Mouse (Mus musculus): ENCODE measurements at regions not wholly inside any gene's neighbourhood (a gene's known extent, or its start where the extent isn't known, plus 50 kb on each side); places are given as distances from the start of the nearest gene placed in this dataset.

DNA sequence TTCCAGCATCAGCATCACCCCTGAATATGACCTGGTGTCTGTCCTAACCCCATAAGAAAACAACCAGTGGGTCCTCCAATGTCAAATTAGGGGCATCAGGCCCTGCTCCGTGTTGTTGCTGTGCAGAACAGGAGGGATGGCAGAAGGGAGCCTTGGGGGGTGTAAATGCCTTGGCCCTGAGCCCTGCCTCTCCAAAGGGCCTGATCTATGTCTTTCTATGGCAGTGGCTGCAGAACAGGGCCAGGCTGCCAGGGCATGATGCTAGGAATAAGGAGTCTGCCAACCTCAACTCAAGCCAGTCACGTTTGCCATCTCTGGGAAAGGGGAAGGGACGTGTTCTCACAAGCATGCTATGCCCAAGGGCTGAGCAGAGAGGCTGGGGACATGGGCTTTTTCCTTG lies 172.9 kb downstream of the Kcna5 start:
- no peak for ATAC-seq (ENCODE audit: low TSS enrichment)

DNA sequence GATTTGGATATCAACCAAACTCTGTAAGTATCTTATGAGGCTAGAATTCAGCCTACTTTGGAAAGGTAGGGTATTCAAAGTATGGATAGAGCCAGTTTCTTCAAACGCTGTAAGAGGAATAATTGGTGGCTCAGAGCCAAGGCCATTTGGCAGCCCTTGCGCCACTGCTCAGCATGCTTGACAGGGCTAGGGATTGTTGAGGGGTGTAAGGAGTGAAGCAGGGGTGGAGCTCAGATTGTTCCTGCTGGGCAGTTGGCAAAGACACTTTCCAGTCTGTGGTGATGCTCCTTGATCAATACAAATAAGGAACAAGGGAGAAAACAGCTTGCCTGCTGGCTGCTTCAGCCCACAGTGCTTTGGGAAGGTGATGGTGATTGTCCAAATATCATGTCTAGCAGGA lies 181.9 kb downstream of the Kcna5 start:
- no peak for ATAC-seq (ENCODE audit: low TSS enrichment)

DNA sequence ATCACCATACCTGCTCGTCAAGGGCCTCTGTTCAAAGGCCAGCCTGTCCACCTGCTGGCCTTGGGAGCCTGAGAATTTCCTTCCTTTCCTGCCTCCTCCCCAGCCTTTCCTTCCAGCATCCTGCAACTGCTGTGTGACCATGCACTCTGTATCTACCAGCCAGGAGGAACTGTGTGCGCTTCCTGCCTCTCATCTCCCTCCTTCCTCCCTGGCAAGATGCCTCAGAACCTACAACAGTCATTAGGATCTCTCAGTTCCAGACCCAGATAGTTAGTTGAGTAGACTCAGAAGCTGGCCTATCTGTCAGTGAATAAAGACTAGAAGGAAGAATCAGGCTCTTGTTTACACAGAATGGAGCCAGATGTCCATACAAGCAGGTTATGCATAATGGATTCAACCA lies 183.8 kb upstream of the Ntf3 start:
- ATAC-seq (ENCODE audit: low TSS enrichment): no peak

DNA sequence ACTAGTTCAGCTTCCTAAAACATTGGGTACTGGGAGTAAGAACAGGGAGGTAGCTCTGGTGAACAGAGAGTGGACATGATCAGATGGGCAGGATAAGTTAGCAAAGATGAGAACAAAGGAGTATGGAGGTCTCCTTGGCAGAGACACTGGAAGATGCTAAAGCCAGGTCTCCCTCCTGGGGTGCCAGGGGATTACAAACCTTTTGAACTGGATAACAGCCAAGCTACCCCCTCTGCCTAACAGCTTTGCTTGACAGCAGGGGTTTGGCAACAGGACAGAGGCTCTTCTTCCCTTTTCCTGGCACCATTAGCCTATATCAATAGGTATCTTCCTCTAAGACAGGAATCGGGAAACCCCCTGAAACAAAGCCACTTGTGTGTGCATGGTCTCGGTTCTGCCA lies 183.2 kb upstream of the Ntf3 start:
- no peak for ATAC-seq (ENCODE audit: low TSS enrichment)

DNA sequence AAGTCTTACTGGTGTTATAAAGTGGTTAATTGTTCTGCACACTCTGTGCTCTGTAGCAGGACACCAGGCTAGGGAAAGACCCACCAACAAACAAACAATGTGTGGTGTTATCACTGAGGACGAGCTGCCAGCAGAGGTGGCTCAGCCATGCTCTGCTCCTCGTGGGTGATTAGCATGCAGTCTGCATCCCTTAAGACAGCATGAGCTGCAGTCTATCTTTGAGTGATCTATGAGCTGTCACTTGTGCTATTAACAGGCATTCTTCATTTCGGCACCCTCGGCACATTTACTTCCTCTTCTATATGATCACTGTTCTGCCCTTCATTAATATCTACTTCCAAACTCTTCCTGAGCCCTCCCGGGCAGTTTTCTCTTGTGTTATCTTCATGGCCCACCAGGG lies 178.5 kb upstream of the Ntf3 start:
- ATAC-seq (ENCODE audit: low TSS enrichment): no peak

DNA sequence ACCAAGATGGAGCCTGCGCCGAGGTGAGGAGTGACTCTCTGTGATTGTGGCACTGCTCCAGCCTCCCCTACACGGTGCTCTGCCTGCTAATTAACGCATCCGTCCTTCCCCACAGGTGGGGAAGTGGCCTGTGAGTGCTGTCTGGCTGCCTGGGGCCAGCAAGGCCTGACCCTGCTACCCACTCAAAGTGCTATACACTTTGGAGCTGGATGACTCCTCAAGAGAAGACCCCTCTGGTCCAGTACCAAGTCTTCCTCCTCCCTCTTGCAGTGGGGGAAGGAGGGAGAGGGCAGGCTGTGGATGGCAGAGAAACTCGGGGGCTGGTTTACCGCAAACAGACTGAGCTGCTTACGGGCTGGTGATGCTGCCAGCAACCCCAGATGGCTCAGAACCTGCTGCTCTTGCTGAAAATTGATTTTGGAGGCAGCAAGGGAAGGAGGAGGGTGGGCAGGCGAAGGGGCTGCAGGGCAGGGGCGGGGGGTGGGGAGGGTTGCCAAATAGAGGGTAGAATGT lies 173.4 kb upstream of the Ntf3 start:
- peak; percentile 59 for ATAC-seq (ENCODE audit: low TSS enrichment)

DNA sequence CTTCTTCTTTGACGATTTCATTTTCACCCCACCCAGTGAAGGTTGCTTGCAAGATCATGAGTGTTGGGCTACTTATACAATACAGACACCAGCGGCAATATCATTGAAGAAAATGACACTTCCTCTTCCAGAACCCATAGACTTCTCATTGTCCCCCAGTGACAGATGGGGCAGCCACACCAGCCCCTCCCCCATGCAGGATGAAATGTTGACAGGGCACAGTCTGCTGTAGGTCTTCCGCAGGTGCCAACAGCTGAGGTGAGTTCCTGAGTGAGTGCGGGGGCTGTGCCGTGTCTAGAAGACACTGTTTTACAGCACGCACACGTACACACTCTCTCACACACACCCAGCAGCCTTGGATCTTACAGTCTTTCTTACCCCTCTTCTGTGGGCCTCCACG lies 171.0 kb upstream of the Ntf3 start:
- ATAC-seq (ENCODE audit: low TSS enrichment): no peak

DNA sequence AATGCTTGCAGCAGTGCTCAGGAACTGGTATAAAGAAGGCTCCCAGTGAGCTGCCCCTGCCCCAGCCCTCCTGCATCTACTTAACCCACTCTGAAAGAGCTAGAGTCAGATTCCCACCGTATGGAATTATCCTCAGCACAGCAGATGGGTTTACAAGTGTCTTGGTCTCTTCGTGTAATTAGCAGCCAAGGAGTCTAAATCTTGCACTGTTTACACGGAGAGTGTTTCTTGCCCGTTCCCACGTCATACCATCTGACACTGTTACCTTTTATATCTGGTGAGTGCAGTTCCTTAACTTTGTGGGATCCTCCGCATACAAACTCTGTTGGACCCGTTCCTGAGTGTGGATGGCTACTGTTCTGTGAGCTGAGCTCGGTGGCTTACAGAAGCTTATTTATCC lies 167.5 kb upstream of the Ntf3 start:
- peak; percentile 97 for ATAC-seq (ENCODE audit: low TSS enrichment)

DNA sequence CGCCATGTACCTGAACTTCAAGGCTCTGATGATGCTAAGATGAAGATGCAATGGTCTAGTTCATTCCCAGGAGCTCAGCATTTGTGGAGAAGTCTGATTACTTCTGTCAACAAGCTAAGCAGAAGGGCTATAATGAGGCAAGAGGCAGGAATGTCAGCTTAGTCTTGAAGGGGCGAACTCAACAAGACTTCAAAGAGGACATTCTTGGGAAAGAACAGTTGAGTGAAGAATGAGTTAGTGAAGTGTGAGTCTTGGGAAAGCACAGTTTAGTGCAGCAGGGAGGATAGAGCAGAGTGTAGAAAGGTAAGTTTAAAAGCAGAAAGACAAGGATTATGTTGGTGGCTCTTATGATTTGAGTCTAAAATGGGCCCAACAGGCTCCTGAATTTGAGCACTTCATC lies 160.5 kb upstream of the Ntf3 start:
- no peak for ATAC-seq (ENCODE audit: low TSS enrichment)

DNA sequence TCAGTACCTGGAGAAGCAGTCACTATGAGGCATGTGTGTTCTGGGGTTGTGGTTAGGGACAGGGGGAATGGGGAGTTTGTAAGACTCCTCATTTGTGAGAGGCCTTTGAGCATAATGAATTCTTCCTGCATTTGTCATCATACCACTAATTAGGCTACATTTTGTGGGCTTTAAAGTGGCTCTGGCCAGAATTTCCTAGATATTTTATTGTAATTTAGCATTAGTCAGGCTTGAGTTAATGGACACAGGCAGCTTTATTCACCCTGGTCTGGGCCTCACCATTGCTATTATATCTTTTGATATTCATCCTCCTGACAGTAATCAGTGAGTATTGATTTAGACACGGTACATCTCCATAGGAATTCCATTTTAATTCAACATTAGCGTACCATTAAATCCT lies 151.8 kb upstream of the Ntf3 start:
- ATAC-seq (ENCODE audit: low TSS enrichment): no peak

DNA sequence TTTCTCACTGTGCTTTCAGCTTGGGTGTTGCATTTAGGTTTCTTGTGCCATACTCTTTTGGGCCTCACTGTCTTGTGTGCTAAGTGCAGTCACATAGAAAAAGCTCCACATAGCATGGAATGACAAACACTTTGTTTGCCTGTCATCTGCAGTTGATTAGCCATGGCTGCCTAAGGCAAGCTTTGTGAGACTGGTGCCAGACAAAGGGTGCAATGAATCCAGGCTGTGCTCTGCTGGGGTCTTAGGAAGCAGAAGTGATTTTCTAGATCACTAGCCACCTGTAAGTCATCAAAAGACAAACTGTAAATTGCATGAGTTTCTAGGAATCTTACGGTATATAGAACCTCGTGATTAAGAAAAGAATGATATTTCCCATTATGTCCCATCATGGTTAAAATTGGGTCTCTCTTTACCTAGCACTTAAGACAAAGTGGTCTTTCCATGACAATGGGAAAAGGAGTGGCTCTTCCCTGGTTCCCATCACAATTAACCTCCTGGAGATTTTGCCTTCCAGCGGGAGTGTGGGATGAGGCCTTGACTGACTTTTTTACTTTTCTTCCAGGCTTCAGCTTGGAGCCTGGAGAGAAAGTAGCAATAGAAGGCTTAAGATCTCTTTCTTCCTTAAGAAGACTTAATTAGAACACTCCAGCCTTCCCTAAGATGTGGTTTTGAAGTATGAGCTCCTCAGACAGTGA lies 144.2 kb upstream of the Ntf3 start:
- no peak for ATAC-seq (ENCODE audit: low TSS enrichment)

DNA sequence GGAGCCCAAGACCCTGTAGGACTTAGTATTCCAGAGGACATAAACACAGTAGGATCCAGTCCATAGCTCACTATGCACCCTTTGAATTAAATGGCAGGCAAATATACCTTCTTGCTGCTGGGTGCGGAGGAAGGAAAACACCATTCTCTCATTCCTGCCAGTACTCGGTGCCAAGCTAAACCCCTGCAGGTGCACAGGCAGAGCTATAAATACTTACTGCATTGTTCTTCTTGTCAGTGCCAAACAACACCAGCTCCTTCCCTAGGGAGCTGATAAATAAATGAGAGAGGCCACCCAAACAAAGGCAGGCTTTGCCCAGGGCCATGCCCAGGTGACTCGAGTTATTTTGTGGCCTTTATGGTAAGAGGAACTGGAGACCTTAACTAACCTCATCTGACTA lies 136.4 kb upstream of the Ntf3 start:
- ATAC-seq (ENCODE audit: low TSS enrichment): no peak

DNA sequence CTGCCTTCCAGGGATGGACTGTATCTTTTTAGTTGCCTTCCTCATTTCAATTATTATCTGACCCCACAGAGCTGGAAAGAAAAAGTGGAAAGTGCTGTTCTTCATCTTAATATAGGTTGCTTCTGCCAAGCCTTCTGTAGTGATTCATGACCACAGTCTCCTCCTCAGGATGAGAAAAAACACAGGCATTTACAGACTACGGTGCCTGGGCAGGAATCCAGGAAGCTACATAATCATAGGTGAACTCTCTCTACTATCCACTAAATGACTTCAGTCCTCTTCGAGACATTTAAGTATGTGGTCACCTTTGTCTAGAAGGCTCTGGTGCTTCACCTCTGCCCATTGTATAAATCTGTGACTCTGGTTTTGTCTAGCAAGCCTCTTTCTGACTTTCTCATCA lies 124.9 kb upstream of the Ntf3 start:
- ATAC-seq (ENCODE audit: low TSS enrichment): no peak

DNA sequence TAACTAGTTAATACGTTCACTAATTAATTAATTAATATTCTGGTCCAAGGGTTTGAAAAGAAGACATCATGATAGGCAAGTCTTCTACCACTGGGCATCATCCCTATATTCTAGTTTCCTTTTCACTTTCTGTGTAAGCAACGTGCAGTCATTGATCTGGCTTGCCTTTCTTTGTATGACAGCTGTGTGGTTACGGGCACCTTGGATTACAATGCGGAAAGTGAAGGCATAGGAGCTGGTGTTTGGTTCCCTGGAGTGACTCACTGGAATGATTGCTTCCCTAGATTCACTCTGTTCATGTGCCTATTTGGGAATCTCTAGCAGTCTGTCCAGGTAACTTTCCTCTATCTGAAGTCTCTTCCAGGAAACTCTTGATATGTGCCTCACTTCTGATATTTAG lies 120.5 kb upstream of the Ntf3 start:
- no peak for ATAC-seq (ENCODE audit: low TSS enrichment)

DNA sequence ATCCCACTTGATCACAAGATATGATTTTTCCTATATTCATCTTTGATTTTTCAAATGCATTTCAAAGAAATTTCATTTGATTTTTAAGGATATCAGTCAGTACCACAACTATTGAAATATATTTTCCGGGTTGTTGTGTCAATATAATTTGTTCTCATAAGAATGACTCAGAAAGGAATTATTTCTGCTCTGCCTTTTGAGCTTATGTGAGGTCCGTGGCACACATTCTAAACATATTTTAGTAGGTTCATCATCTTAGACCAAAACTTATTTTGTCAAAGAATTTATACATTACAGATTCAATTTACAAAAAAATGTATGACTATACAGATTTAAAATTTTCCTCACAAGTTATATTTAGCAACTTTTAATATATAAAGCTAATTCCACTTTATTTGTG lies 119.5 kb upstream of the Ntf3 start:
- no peak for ATAC-seq (ENCODE audit: low TSS enrichment)

DNA sequence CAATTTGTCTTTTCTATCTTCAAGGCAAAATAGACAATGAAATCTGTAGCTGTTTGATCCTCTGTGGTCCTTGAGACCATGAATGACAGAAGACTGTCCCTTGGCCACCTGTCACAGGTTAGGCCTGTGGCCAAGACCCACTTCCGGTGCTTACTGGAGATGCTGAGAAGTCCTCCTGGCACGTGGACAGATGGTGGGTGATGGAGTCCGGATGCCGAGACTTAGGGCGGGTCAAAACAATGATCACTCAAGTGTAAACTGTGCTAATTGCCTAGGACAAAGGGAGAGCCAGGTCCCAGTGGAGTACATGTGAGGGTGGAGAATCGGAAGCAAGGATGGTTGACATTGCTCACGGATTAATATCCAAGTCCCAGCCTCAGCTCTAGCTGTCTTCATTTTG lies 117.7 kb upstream of the Ntf3 start:
- no peak for ATAC-seq (ENCODE audit: low TSS enrichment)

DNA sequence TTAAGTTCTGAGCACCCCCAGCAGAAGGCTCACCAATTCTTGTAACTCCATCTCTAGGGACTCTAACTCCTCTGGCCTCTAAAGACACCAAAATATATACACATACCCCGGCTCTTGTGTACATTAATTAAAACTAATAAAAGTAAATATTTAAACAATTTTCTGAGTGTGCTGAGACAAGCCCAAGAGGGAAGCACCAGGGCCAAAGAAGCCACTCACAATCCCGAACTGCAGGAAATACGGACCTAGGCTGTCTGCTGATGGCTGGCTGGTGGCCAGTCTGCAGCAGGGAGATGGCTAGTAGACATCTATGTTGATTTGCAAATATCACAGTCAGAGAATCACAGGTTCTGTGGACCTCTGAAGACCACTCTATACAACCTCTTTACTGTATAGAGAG lies 113.6 kb upstream of the Ntf3 start:
- ATAC-seq (ENCODE audit: low TSS enrichment): no peak

DNA sequence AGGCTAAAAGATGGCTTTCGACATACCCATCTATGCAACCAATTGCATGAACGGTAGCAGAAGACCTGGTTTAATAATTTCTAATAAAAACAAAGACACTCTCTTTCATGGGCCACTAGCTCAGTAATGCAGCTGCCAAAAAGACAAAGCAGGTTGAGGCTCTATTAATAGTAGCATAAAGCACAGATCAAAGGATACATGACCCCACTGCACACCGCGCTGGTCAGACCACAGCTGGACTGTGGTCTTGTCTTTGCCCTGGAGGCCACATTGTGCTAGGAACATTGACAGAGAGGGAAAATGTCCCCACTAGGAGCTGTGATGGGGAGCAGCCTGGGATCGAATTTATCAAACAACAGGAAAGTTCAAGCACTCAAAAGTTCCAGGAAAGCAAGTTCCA lies 79.3 kb upstream of the Ntf3 start:
- ATAC-seq (ENCODE audit: low TSS enrichment): no peak

DNA sequence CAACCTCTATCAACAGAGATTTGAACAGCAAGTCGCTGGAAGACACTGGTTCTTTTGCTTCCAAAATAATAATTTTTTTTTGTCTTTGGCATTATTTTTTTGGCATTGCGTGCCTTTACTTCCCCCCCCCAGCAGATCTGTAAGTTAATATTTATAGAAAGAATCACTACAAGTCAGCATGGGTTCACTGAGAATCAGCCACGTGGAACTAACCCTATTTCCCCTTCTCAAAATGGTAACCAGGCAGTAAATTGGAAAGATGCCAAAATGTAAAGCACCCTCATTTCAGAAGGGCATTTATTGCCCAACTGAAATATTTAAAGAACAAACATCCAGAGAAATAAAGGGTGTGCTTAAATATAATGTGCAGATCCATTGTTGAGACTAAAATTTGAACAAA lies 78.7 kb upstream of the Ntf3 start:
- no peak for ATAC-seq (ENCODE audit: low TSS enrichment)

DNA sequence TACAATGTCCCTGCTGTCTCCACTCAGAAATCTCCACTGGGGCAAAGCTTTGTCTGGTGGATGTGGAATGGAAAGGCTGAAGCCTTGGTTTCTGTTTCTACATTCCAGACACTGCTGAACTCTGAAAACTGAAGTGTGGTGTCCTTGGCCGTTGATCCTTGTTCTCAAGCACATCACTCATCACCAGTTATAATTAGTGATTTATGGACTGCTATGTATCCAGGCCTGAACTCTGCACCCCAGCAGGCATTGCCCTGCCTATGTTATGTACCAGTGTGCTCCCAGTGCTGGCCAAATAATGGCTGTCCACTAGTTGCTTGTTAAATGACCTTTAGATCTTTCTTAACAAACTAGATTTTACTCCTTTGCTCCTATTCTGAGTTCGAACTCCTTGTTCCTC lies 75.6 kb upstream of the Ntf3 start:
- no peak for ATAC-seq (ENCODE audit: low TSS enrichment)

DNA sequence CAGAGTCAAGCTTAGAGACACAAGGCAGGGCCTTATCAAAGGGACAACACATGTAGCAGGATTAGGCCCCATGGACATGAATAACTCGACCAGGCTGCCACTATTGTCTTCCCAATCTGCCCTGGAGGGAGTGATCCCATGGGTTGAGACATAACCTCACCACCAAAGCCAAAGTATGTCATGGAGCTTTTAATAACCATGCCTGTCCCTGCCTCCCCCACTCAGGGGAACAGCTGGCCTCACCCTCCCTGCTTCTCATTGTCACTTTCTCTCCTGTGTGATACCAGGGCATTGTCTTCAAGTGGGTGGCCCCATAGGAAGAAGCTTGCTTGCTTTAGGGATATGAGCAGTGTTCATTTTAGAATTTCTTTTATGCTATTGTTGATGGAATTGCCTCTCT lies 73.5 kb upstream of the Ntf3 start:
- no peak for ATAC-seq (ENCODE audit: low TSS enrichment)

Measured in frontal cortex, adult (tissue).